Mouse (Mus musculus) spleen, postnatal 4 days (tissue): Measurements from ENCODE around the gene Abhd17a.

Experiments
- DNase-seq, 2 experiments: peaks; one replicate each; pipeline ENCODE4 v3.0.0; 2022; ENCODE audit warnings: low spot score in 2 of 2

Abhd17a gene

DNA sequence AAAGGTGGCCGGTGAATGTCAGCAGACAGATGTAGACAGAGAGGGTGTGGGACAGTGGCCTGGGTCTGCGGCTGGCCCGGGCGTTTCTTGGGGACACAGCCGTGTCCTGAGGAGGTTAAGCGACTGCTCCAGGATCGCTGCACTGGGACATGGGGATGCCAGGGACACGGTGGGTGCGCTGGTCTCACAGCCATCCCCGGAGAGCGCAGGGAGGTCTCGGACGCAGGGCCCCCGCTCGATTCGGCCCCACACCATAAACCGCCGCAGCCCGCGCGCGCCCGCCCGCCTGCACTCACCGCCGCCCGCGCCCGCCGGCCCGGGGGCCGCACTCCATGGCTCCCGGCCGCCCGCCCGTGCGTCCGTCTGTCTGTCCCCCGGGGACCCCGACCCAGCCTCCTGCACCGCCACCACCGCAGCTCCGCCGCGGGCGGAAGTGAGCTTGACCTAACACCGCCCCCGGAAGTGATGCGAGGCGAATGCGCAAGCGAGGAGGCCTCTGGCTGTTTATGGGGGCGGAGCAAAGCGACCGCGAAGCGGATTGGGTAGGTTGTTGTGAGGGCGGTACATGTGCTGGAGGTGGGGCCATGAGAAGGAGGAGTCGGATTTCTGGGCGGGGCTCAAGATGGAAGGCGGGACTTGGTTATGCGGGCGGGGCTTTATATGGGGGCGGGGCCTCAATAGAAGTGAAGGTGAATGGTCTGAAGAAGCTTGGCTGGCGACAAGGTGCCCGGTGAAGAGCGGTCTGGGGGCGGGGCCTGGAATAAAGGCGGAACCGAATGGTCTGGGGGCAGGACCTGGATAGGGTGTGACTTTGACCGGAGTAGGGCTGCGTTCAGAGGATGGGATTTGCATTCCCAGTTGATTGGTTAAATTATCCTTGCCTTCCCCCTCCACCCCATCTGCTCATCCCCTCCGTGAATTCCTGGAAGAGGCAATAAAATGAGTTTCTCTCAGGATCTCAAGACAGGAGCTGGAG lies at the start of gene Abhd17a:
Gene Abhd17a (minus strand): TSS at position 463 of the 976 bp plus-strand sequence.
- DNase-seq = peak; percentile 97

DNA sequence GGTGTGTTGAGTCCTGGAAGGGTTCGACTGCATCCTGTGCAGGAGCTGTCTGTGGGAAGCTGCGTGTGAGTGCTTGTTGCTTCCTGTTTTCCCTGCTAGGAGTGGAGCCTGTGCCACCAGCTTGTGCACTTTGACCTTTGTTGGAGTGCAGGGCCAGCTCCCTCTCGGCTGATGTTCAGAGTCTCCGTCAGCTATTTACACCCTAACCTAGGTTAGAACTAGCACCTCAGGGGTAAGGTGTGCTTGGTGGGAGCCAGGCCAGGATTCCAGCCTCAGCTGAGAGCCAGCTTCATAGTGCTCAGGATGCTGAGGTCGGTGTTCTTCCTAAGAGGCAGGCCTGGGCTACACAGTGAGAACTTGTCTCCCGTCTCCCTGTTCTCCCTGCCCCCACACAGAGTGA lies 45.2 kb upstream of the Abhd17a start:
- no peak for DNase-seq

DNA sequence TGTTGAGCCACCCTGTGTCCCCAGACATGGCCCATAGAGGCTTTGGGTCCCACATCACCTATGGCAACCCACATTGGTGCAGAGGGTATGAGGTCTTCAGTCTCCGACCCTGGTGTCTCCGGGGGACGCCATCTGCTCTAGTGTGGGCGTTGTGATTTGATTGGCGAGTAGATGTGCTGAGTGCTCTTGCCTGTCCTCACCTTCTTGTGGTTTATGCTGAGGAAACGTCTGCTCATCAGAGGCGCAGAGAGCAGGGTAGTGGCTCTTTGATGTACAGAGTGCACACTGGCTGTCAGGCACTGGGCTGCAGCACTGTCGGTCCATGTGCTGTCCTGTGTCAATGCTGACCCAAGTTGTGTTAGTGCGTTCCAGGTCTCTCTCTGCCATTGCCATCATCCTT lies 38.8 kb upstream of the Abhd17a start:
- no peak for DNase-seq

DNA sequence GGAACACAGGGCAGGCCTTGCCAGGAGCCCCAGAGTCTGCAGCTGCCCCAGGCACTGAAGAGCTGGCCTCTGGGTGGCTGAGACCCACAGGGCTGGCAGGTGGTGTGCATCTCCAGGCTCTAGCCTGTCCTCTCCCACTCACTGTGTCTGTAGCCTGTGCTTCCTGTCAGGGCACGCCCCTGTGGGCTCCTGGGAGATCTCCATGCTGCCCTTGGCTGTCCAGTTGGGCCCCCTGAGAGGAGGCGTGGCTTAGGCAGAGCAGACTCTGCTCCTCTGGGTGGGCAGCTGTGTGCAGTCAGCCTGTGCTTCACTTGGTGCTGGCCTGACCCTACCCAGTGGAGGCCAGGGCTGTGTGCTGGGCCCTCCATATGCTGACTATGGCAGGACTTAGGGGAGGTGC lies 37.5 kb upstream of the Abhd17a start:
- DNase-seq = no peak

DNA sequence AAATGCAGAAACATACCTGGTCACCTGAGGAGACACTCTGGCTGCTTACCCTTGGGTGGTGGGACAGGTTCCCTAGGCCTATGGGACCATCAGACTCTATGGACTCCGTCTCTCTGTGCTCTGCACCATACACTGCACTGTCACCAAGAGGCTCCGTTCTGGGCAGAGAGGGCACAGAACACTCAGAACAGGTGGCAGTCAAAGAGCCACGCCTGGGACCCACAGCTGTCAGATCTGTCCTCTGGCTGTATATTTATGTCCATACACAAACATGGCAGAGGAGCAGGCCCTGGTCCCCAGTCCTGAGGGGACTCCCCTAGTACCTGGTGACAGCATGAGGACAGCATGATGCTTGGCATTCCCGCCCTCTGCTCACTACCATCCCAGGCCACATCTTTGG lies 35.6 kb upstream of the Abhd17a start:
- no peak for DNase-seq

DNA sequence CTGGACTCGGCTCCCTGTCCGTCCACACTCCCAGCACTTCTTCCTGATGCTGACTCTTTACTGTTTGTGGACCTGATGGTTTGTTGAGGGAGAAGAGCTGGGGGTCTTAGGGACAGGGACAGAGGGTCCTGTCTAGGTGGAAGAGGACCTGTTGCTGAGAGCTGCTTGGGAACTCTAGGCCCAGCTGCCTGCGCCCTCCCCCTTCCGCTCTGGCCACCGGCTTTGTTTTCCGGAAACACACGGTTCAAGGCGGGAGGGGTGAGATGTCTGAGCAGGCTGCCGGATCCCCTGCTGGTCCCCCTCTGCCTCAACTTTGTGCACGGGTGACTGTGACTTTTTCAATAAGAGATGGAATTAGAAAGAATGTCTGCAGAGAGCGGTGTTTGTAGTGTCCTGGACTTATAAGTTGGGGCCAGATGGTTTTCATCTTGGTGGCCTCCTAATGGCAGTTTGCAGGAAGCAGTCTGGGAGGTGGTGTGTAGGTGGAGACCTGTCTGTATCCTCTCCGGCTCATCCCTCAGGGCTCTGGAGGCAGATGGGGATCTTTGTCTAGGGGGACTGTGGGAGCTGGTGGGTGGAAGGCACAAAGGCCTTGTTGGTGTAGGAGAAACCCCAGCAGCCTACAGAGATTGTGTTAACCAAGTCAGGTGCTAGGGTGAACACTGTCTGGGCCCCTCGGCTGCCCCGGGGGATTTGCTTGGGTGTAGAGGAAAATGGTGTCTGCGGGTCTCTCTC lies 33.5 kb upstream of the Abhd17a start:
- DNase-seq = peak; percentile 72 to 85

DNA sequence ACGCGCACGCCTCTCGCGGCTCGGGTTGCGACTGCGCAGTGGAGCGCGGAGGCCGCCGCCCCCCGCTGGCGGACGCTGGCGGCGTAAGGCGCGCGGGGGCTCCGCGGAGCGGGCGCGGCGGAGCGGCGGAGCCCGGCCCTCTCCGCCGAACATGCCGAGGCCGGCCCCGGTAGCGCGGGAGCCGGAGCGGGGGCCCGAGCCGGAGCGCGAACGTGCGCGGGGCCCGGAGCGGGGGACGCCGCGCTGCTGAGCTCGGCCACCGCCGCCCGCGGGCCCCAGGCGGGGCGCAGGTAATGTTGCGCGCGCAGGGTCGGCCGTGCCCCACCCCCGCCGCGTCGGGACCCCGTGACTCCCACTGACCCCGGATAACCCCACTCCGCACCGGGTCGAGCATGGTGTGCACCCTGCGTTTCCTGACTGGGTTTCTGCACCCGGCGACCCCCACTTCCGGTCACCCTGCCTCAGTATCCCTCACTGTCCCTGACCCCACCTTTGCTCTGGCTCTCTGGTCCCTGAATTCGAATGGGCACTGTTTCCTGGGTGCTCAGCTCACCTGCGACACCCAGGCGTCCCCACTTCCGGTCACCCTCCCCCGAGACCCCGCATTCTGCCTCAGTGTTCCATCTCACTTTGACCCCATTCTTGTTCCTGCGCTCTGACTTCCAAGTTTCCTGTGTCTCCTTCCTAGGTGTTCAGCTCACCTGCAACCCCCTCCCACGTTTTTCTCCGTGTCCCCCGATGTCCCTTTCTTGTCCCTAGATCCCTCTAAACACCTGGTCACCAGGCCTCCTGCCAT lies 32.7 kb upstream of the Abhd17a start, which contains the start of gene Csnk1g2:
Gene Csnk1g2 (plus strand): TSS at position 178 of the 796 bp plus-strand sequence.
- peak; percentile 75 to 89 for DNase-seq

DNA sequence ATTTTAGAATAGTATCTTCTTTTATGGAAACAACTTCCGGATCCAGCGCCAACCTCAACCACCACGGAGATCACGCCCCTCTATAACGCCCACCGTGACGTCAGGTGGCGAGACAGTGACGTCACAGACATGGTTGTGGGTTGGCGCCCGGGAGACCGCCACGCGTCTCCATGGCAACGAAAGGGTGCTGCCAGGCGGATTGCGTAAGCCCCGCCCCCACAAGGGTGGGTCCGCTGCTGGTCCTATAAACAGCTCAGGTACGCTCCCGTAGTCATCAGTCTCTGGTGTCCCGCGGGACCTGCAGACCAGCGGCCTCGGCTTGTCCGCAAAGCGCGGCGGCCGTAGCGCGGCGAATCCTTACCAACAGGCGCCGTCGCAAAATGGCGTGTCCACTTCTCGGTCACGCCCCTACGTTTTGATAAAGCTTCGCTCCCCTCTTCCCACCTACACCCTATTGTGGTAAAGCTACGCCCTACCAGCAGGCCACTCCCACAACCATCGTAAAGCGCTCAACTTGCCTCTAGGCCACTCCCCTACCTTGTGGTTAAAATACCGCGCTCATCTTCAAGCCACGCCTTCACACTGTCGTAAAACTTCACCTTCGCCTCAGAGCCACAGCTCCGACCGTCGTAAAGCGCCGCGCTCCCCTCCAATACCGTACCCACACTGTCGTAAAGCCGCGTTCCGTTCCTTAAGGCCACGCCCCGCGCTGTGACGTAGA lies 32.0 kb upstream of the Abhd17a start:
- peak; percentile 99 to 100 for DNase-seq

DNA sequence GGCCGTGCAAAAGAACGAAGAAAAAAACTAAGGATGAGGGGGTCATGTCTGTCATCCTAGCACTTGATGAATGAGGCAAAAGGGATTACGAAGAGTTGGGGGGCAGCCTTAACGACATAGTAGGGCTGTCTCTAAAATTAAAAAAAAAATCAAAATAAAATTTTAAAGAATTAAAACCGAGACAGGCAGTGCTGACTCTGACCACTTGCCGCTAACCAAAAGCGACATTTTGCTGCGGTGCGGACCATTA lies 31.5 kb upstream of the Abhd17a start:
- no peak for DNase-seq

DNA sequence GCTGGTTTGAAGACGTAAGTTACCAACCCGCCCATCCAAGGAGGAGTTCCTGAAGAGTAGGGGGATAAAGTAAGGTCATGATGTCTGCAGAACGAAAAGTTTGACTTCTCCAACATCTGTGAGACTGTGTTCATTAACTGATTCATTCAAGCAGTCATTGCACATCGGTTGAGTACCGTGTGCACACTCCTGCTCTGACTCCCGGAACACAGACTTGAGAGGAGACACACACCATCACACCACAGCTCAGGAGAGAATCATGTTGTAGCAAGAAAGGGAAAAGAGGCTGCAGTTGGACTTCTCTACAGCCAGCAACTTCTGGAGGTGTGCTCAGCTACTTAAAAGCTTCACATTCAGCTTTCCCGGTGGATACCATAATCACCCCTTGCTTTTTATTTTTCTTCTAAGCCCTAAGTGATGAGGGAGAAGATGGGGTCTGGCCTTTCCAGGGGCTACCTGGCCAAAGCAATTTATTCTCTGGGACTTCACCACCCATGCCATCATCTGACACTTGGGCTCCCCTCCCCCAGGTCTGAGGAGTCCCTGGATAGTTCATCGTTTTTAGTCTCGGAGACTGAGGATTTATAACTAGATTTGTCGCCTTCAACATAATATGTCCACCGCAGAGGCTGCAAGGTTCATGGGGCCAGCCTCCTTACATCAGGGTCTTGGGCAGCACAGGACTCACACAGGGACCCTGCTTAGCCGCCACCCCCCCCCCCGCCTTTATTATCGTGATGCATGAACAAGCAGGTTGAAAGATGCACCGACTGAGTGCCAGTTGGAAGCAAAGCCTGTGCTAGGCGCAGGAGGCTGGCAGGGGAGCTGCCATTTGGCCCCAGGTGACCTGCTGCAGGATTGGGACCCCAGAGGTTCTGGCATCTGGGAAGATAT lies 30.9 kb upstream of the Abhd17a start:
- no peak for DNase-seq

DNA sequence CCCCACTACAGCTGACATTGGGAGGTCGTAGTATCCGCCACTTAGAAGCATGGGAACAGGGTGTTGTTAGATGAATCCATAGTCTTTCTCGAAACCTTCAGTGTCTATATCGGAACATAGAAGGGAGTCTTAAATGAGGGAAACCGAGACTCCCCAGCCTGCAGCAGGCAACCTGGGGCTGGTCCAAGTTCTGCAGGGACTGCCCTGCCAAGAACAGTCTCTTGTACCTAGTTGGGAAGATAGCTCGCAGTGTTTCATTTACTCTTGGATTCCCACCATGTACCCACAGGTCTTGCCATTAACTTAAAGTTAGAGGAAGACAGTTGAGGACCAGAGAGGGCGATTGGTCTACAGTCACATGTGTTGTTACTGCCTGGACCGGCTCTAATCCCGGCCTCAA lies 30.2 kb upstream of the Abhd17a start:
- no peak for DNase-seq

DNA sequence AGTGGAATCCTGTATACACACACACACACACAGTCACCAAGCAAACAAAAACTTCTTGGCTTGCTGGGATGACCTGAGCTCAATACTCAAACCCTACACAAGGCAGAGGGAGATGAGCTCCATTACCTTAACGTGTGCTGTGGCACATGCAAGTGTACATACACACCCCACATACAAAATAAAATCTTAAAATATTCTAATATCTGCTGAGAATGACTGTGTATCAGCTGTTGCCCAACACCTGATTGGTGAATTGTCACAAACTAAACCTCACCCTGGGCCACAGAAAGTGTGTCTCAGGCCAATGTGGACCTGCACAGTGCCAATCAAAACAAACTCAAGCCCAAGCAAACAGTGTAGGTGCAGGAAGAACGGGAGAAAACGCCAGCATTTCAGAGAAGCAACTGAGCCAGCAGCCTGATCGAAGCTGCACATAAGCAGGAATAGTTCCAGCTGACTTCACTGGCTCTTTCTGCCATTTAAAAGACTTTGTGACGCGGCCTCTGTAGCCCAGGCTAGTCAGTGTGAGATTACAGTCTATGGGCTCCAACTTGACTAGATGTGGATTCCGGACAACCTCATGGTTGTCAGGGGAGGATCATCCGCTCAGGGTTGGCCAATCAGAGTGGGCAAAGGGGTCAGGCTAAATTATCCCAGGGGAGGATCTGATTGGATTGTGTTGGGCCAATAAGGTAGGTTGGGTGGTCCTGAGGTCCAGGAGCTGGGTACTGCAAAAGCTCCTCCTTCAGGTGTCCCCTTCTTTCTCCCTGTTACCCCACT lies 29.5 kb upstream of the Abhd17a start:
- DNase-seq = no peak

DNA sequence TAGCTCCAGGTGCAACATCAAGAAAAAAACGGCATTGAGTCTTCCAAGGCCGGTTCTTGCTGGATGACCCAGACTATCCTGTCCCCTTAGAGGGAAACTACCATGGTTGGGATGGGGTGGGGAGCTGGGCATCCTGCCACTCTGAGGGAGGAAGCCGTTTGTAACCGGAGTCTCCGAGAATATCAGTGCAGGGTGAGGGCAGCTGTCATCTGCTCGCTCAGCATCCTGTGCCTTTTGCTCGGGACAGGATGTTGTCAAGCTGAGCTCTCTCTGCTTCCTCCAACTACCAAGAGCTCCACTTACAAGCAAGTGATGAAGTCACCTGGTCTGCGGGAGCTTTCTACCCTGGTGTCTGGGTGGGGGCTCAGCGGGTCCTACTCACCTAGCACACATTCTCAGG lies 28.0 kb upstream of the Abhd17a start:
- DNase-seq = no peak

DNA sequence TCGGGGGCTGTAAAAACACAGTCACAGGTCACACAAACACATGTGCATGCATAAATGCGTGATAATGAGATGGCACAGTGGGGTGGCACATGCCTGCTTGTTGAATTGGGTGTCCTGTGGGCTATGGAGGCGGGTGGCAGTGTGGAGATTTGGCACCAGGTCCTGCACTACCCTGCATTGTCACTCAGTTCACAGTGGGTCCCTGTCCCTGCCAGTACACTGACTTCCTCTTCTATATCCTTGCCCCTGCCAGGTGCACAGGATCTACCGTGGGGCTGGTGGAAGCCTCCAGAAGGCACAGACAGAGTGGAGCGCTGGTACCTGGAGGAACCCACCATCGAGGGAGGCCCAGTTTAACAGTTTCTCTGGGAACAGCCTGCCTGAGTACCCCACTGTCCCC lies 24.2 kb upstream of the Abhd17a start:
- DNase-seq = no peak

DNA sequence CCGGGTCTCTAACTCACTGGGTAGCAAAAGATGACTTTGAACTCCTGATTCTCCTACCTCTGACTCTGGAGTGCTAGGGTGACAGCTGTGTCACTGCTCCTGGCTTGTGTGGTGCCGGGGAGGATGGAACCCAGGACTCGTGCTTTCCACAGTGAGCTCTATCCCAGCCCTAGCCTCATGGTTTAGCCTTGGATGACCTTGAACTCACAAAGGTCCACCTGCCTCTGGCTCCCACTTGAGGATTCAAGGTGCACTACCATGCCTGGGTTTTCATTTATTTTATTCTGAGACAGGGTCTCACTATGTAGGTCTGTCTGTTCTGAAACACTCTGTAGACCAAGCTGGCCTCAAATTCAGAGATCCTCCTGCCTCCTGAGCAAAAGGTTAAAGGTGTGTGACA lies 23.7 kb upstream of the Abhd17a start:
- no peak for DNase-seq

DNA sequence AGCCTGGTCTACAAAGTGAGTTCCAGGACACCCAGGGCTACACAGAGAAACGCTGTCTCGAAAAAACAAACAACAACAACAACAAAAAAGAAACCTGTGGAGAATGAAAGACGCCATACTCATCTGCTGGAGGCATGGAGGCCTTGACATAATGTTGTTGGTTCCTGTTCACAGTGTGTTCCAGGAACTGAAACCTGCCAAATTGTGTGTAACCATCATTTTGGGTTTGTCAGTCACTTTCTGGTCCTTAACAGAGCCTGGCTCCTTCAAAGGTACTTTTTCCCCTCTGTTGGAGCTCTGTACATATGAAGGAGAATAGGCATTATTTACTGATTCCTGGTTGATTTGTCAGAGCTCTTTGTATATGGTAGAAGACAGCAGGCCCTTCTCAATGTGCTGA lies 21.8 kb upstream of the Abhd17a start:
- no peak for DNase-seq

DNA sequence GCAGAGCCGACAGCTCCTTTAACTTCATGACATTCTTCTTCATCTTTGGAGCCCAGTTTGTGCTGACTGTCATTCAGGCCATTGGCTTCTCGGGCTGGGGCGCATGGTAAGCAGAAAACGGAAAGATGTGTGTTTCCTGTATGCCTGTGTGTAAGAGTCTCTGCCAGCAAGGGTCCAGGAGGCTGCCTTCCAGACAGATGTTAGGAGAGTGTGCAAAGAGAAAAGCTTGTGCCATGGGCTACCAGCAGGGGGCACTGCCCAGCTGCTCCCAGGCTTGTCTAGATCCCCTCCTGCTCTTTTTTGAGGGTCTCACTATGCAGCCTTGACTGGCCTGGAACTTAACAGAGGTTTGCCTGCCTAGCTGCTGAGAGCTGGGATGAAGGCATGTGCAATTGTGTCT lies 20.9 kb upstream of the Abhd17a start:
- peak; percentile 65 to 88 for DNase-seq

DNA sequence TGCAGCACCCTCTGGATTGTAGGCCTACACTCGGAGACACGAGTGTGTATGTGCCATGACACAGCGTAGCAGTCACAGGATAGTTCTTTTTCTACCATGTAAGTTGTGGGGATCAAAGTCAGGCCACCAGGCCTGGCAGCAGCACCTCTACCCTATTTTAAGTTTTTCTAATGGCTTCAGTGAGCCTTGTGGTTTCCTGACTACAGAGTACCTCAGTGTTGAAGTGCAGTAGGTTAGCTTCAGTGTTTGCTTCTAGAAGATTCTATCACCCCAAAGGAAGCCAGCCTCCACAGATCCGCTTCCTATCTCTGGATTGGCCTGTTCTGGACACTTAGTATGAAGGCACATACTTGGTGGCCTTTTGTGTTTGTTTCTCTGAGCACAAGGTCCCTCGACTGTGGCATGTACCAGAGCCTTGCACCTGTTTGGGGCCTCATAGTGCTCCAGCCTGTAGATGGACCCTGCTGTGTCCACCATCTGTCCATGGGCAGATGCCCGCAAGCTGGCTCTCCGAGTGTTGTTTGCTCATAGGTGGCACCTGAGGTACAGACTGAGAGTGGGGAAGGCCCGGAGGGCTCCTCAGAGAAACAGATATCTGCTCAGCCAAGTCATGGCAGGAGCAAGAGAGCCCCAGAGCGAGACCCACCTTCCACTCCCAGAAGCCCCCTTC lies 20.1 kb upstream of the Abhd17a start:
- DNase-seq = no peak

DNA sequence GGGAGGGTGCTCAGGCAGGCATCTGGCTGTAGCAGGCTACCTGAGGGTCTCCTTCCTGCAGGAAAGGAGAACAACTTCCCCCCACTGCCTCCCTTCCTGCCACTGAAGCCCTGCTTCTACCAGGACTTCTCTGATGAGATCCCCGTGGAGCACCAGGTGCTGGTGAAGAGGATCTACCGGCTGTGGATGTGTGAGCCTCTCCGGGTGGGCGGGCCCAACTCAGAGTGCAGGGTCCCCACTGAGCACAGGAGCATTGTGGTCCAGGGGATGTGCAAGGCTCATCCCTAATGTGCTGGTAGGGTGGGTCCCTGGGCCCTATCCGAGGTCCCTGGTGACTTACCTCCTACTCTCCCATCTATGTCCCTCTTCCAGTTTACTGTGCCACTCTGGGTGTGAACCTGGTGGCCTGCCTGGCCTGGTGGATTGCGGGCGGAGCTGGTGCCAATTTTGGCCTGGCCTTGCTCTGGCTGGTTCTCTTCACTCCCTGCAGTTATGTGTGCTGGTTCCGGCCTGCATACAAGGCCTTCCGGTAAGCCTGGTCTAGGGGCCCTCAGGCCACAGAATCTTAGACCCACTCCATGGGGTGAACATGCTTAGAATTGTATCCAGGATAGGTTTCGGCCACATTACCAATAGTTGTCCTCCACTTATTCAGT lies 19.3 kb upstream of the Abhd17a start:
- DNase-seq = peak in 1 of 2 experiments; percentile 61
